Mouse (Mus musculus): ENCODE results near the gene Chaf1b. TPM values are rescaled to one million over a fixed set of nuclear protein-coding genes. Genes with fewer than 3 reads are reported as not detected.

The Chaf1b gene
- polyA plus RNA-seq, 1 experiment = 4.9 TPM

- TF ChIP-seq POLR2A (IDR thresholded peaks at IDR 0.05; ENCODE audit: low read depth, low read length) = no peak
- peak; percentile 18; the same call in 1 of the 2 replicates for TF ChIP-seq CTCF (IDR thresholded peaks at IDR 0.05; ENCODE audit: extremely low read depth, insufficient read depth, insufficient read length, insufficient replicate concordance)
- H3K27me3 ChIP-seq (ENCODE audit: control insufficient read depth, insufficient read depth, low read length) = no peaks in the 10 kb centered on the region
- H3K36me3 ChIP-seq (ENCODE audit: control insufficient read depth, insufficient read depth, low read length) = 0 out of 2 replicates have a peak, but pooled peaks cover 1% of the 10 kb centered on the region
- no peak for DNase-seq (ENCODE audit: low read depth in 1 of 2, low spot score in 2 of 2)
- no peak overlapping the region for H3K4me3 ChIP-seq (ENCODE audit: extremely low read depth, insufficient read depth, insufficient read length)
- no peaks in the 10 kb centered on the region; the same call in 1 of the 2 replicates for H3K4me1 ChIP-seq (ENCODE audit: control insufficient read depth, insufficient read depth, insufficient read length)
- no peak overlapping the region for H3K27ac ChIP-seq (ENCODE audit: insufficient read depth, low read length)
- 91% methylated on average over 6 of the region's 6 CpGs for WGBS
These were observed 19.3 kb downstream of the Chaf1b start for GRCm38 (mm10) chr16:93903027-93903426.

DNA sequence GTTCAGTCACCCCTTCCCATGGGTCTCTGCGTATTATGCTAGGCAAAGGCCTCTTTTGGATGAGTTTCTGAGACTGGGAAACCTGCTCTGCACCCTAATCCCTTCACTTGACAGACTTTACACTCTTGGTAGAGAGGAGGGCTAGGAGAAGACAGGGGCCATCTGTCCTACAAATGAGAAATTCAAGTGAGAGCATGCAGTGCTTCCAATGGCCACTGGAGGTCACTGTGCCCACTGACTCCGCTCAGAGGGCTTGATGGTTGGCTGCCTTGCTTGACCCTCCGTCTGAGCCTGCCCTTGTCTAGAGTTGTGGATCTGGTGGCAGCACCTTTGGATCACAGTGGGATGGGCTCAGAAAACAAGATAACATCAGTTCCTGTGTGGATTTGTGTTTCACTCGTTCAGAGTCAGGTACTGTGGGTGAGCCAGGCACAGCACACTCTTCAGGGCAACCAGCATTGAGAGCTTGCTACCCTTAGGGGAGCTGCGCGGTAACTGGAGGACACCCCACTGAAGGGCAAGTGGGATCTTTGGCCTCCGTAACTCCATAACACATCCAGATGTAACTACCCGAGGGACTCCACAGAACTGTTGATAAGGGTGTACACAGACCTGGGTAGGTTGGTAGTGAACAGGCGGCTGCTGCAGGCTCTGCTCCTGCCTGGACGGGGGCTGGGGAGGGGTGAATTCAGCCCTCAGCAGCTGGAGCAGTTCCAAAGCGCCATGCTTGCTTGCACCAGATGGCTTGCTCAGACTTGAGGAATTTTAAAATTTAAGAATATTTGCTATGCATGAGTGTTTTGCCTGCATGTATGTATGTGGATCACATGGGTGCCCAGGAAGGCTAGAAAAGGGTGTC, 22.7 kb downstream of the Chaf1b start:
- WGBS = 76% methylated on average over 11 of the region's 11 CpGs
- Histone ChIP-seq H3K4me1 (ENCODE audit: control insufficient read depth, insufficient read depth, insufficient read length) (no peaks in the 10 kb centered on the region; the same call in 1 of the 2 replicates), H3K27me3 (ENCODE audit: control insufficient read depth, insufficient read depth, low read length) (no peaks in the 10 kb centered on the region), H3K4me3 (ENCODE audit: extremely low read depth, insufficient read depth, insufficient read length) (no peak overlapping the region), H3K36me3 (ENCODE audit: control insufficient read depth, insufficient read depth, low read length) (no peaks in the 10 kb centered on the region), H3K27ac (ENCODE audit: insufficient read depth, low read length) (no peak overlapping the region)
- DNase-seq (ENCODE audit: low read depth in 1 of 2, low spot score in 2 of 2) = peak in 1 of 2 experiments; percentile 42
- TF ChIP-seq POLR2A (IDR thresholded peaks at IDR 0.05; ENCODE audit: low read depth, low read length) (no peak), CTCF (IDR thresholded peaks at IDR 0.05; ENCODE audit: extremely low read depth, insufficient read depth, insufficient read length, insufficient replicate concordance) (peak; percentile 88)

GRCm38 (mm10) chr16:93907761-93908160, 24.1 kb downstream of the Chaf1b start:
- TF ChIP-seq CTCF (IDR thresholded peaks at IDR 0.05; ENCODE audit: extremely low read depth, insufficient read depth, insufficient read length, insufficient replicate concordance) = no peak
- no peak for TF ChIP-seq POLR2A (IDR thresholded peaks at IDR 0.05; ENCODE audit: low read depth, low read length)

GRCm38 (mm10) chr16:93908196-93908595, 24.5 kb downstream of the Chaf1b start:
- peaks cover 3% of the 10 kb centered on the region; the same call in 1 of the 2 replicates for H3K4me1 ChIP-seq (ENCODE audit: control insufficient read depth, insufficient read depth, insufficient read length)
- H3K27me3 ChIP-seq (ENCODE audit: control insufficient read depth, insufficient read depth, low read length) = no peaks in the 10 kb centered on the region
- 79% methylated on average over 8 of the region's 8 CpGs for WGBS
- TF ChIP-seq CTCF (IDR thresholded peaks at IDR 0.05; ENCODE audit: extremely low read depth, insufficient read depth, insufficient read length, insufficient replicate concordance) = no peak
- no peak for TF ChIP-seq POLR2A (IDR thresholded peaks at IDR 0.05; ENCODE audit: low read depth, low read length)
- no peaks in the 10 kb centered on the region for H3K36me3 ChIP-seq (ENCODE audit: control insufficient read depth, insufficient read depth, low read length)
- no peak overlapping the region for H3K4me3 ChIP-seq (ENCODE audit: extremely low read depth, insufficient read depth, insufficient read length)
- no peak for DNase-seq (ENCODE audit: low read depth in 1 of 2, low spot score in 2 of 2)
- peak overlapping the region; percentile 1 for H3K27ac ChIP-seq (ENCODE audit: insufficient read depth, low read length)

More at GRCm38 (mm10) chr16:93907761-93908160, 24.1 kb downstream of the Chaf1b start:
- Histone ChIP-seq H3K36me3 (ENCODE audit: control insufficient read depth, insufficient read depth, low read length) (no peaks in the 10 kb centered on the region), H3K27me3 (ENCODE audit: control insufficient read depth, insufficient read depth, low read length) (no peaks in the 10 kb centered on the region), H3K27ac (ENCODE audit: insufficient read depth, low read length) (peak overlapping the region; percentile 1; the same call in 1 of the 2 replicates), H3K4me1 (ENCODE audit: control insufficient read depth, insufficient read depth, insufficient read length) (peaks cover 3% of the 10 kb centered on the region; the same call in 1 of the 2 replicates), H3K4me3 (ENCODE audit: extremely low read depth, insufficient read depth, insufficient read length) (no peak overlapping the region)
- 80% methylated on average over 5 of the region's 5 CpGs for WGBS
- DNase-seq (ENCODE audit: low read depth in 1 of 2, low spot score in 2 of 2) = no peak

DNA sequence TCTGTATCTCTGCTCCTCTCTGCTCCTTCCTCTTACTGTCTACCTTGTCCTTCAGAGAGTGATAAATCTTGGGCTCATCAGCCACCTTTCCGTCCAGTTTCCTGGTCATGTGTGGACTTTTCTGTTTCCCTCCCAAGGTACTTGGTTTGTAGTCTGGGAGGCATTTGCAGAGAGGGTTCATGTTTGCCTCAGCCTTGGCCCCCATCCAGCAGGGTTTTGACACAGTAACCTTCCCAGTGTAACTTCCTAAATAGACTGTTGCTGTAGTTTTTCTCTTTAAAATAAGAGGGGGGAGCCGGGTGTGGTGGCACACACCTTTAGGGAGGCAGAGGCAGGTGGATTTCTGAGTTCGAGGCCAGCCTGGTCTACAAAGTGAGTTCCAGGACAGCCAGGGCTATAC, 26.2 kb downstream of the Chaf1b start:
- H3K27ac ChIP-seq (ENCODE audit: insufficient read depth, low read length) = no peak overlapping the region
- H3K36me3 ChIP-seq (ENCODE audit: control insufficient read depth, insufficient read depth, low read length) = no peaks in the 10 kb centered on the region
- no peaks in the 10 kb centered on the region for H3K27me3 ChIP-seq (ENCODE audit: control insufficient read depth, insufficient read depth, low read length)
- 70% methylated on average over 3 of the region's 3 CpGs for WGBS
- DNase-seq (ENCODE audit: low read depth in 1 of 2, low spot score in 2 of 2) = no peak
- H3K4me1 ChIP-seq (ENCODE audit: control insufficient read depth, insufficient read depth, insufficient read length) = peaks cover 7% of the 10 kb centered on the region; the same call in 1 of the 2 replicates
- H3K4me3 ChIP-seq (ENCODE audit: extremely low read depth, insufficient read depth, insufficient read length) = no peak overlapping the region
- TF ChIP-seq CTCF (IDR thresholded peaks at IDR 0.05; ENCODE audit: extremely low read depth, insufficient read depth, insufficient read length, insufficient replicate concordance) = no peak
- no peak for TF ChIP-seq POLR2A (IDR thresholded peaks at IDR 0.05; ENCODE audit: low read depth, low read length)

DNA sequence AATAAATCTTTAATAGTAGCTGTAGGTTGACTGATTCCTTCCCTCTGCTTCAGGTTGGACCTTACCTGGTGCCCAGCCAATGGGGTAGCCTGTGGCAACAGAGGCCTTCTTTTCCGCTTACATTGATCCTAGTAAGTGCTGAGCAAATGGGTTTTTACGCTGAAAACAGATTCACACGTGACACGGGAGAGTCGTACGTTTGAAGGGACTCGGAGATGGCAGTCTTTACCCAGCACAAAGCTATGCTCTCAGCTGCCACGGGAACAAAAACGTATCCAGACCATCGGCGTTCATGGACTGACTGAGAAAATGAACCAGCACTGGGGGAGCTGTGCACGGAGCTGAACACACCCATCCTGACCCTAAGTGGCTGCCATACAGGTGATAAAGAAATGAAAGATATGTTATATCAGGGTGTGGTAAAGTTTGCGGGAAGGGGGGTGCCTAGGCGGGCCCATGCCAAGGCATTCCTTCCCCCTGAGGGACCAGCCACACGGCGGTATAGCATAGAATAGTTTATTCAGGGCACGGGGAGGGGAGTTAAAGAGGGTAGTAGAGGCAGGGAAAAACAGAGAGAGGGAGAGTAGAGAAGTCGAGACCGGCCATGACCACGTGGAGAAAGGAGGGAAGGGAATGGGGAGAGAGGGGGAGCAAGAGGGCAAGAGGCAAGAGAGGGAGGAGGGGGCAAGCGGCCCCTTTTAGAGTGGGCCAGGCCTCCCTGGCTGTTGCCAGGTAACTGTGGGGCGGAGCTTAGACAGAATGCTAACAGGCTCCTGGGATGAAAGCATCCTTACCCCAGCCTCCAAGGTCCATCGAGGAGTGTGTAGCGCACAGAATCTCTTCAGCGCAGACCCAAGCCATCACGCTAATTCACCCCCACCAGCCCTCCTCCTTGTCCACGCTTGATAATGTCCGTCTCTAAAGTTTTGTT, 27.3 kb downstream of the Chaf1b start:
- Histone ChIP-seq H3K36me3 (ENCODE audit: control insufficient read depth, insufficient read depth, low read length) (no peaks in the 10 kb centered on the region), H3K4me3 (ENCODE audit: extremely low read depth, insufficient read depth, insufficient read length) (no peak overlapping the region), H3K27ac (ENCODE audit: insufficient read depth, low read length) (no peak overlapping the region), H3K4me1 (ENCODE audit: control insufficient read depth, insufficient read depth, insufficient read length) (peaks cover 7% of the 10 kb centered on the region; the same call in 1 of the 2 replicates), H3K27me3 (ENCODE audit: control insufficient read depth, insufficient read depth, low read length) (no peaks in the 10 kb centered on the region)
- no peak for DNase-seq (ENCODE audit: low read depth in 1 of 2, low spot score in 2 of 2)
- WGBS = 85% methylated on average over 28 of the region's 28 CpGs
- TF ChIP-seq POLR2A (IDR thresholded peaks at IDR 0.05; ENCODE audit: low read depth, low read length) (no peak), CTCF (IDR thresholded peaks at IDR 0.05; ENCODE audit: extremely low read depth, insufficient read depth, insufficient read length, insufficient replicate concordance) (no peak)

All from spleen, adult 2 months (tissue).